ENCODE assay signal across 8 mouse cellular contexts in the genomic region with DNA sequence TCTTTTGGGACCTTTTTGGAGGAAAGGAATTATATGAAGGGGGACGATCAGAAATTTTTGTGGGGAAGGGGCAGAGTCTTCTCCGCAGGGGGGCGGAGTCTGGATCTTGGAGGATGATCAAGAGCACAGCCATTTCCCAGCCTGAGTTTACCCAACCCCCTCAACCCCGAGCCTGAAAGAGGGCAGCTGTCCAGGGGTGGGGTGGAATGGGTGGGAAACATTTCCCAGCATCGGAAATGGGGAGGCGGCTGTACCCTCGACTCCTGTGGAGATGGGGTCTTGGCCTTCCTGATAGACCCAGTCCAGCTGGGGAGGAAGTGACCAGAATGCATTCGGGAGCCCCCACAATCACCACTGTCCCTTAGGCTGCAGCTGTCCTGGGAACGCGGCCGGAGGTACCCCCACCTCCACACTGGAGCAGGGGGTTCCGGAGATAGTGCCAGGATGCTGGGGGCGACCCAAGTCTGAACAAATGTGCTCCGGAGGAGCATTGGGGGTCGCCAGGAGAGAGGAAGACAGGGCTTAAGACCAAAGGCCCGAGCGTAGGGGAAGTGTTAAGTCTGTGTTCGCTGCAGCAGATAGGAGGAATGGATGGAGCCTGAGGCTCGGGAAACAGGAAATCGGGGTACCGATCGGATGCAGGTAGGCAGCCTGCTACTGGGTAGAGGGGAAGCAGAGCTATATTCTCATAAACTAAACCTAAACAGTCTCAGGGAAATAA. TPM values are rescaled to one million over a fixed set of nuclear protein-coding genes. Genes with fewer than 3 reads are reported as not detected.
DNase-seq lines count a peak whose midpoint lies in the region; ATAC-seq lines count a peak whose summit lies in the region.

No protein-coding gene starts in this region.

- H3K4me2 ChIP-seq in embryonic facial prominence, embryonic 13.5 days, result peak overlapping the region; percentile 98
- peak overlapping the region; percentile 97 for H3K4me2 ChIP-seq in heart, embryonic 14.5 days (ENCODE audit: low read length)

- no peaks in the 10 kb centered on the region for H3K27me3 ChIP-seq in embryonic facial prominence, embryonic 13.5 days
- no peaks in the 10 kb centered on the region for H3K27me3 ChIP-seq in heart, embryonic 14.5 days (ENCODE audit: control insufficient read depth, insufficient read depth, low read length)

- peak overlapping the region; percentile 99 for H3K27ac ChIP-seq in embryonic facial prominence, embryonic 13.5 days
- H3K27ac ChIP-seq in heart, embryonic 14.5 days (replicated peaks in 1 of 2; ENCODE audit: control insufficient read depth in 1 of 2, insufficient read depth in 1 of 2, low read depth in 2 of 2, low read length in 2 of 2), result peak overlapping the region; percentile 82 to 98

- DNase-seq in embryo, embryonic 10 days (ENCODE audit: low spot score), result peak; percentile 76
- DNase-seq in embryo, embryonic 9.5 days (ENCODE audit: extremely low spot score), result no peak
- peak; percentile 73 for DNase-seq in NIH3T3 (ENCODE audit: low read depth)
- DNase-seq in kidney, postnatal 10 days, result peak; percentile 90
- peak; percentile 79 for DNase-seq in mesoderm, embryonic 11.5 days (ENCODE audit: low read depth, low spot score)
- peak; percentile 87 for DNase-seq in testis, postnatal 10 days (ENCODE audit: low spot score)

- H3K4me3 ChIP-seq in embryonic facial prominence, embryonic 13.5 days, result peak overlapping the region; percentile 93
- H3K4me3 ChIP-seq in heart, embryonic 14.5 days (ENCODE audit: control insufficient read depth in 1 of 2, insufficient read depth in 1 of 2, low read depth in 1 of 2, low read length in 2 of 2), result peak overlapping the region; percentile 43 to 100

- no peaks in the 10 kb centered on the region; the same call in 1 of the 2 replicates for H3K36me3 ChIP-seq in embryonic facial prominence, embryonic 13.5 days
- H3K36me3 ChIP-seq in heart, embryonic 14.5 days (ENCODE audit: control insufficient read depth, insufficient read depth, low read length), result peaks cover 3% of the 10 kb centered on the region; the same call in 1 of the 2 replicates

- H3K9ac ChIP-seq in embryonic facial prominence, embryonic 13.5 days, result peak overlapping the region; percentile 98
- peak overlapping the region; percentile 99 for H3K9ac ChIP-seq in heart, embryonic 14.5 days (ENCODE audit: low read length)

- 0 out of 2 replicates have a peak, but pooled peaks have one; percentile 6 for ATAC-seq in embryonic facial prominence, embryonic 13.5 days (ENCODE audit: insufficient number of reproducible peaks, insufficient read depth, low FRiP score, low TSS enrichment, low read depth)
- ATAC-seq in heart, embryonic 14.5 days (ENCODE audit: insufficient number of reproducible peaks, insufficient read depth, low FRiP score, low read depth), result peak; percentile 19; the same call in 1 of the 2 replicates

- H3K9me3 ChIP-seq in embryonic facial prominence, embryonic 13.5 days, result no peaks in the 10 kb centered on the region
- H3K9me3 ChIP-seq in heart, embryonic 14.5 days (ENCODE audit: control insufficient read depth, low read length), result no peaks in the 10 kb centered on the region

- peaks cover 37% of the 10 kb centered on the region for H3K4me1 ChIP-seq in embryonic facial prominence, embryonic 13.5 days
- H3K4me1 ChIP-seq in heart, embryonic 14.5 days (ENCODE audit: control insufficient read depth in 2 of 2, insufficient read depth in 2 of 2, low read length in 2 of 2), result peaks cover 17 to 28% of the 10 kb centered on the region in 2 experiments

- 2% methylated on average over 22 of the region's 22 CpGs for WGBS in embryonic facial prominence, embryonic 13.5 days
- 4% methylated on average over 22 of the region's 22 CpGs for WGBS in heart, embryonic 14.5 days

RNA-seq across cellular contexts. Expression of a gene that starts 0.7 kb away (rescaled TPM):
- polyA plus RNA-seq in embryonic facial prominence, embryonic 13.5 days (2015; fragmentation: Nextera tagmentation; extraction: Ambion mirVana), result 22.2 and 25.3 TPM in 2 replicates
- 14.4 and 17.4 TPM in 2 replicates for polyA plus RNA-seq in heart, embryonic 14.5 days (2014; fragmentation: Nextera tagmentation; extraction: Ambion mirVana)

RNA-seq across cellular contexts. Expression of a gene that starts 13.6 kb away (rescaled TPM):
- polyA plus RNA-seq in embryonic facial prominence, embryonic 13.5 days (2015; fragmentation: Nextera tagmentation; extraction: Ambion mirVana), result 11.4 and 14.4 TPM in 2 replicates
- 10.0 and 12.2 TPM in 2 replicates for polyA plus RNA-seq in heart, embryonic 14.5 days (2014; fragmentation: Nextera tagmentation; extraction: Ambion mirVana)

RNA-seq across cellular contexts. Expression of a gene that starts 16.3 kb away (rescaled TPM):
- 46.2 and 47.4 TPM in 2 replicates for polyA plus RNA-seq in embryonic facial prominence, embryonic 13.5 days (2015; fragmentation: Nextera tagmentation; extraction: Ambion mirVana)
- 25.4 and 28.4 TPM in 2 replicates for polyA plus RNA-seq in heart, embryonic 14.5 days (2014; fragmentation: Nextera tagmentation; extraction: Ambion mirVana)

RNA-seq across cellular contexts. Expression of a gene that starts 30.0 kb away (rescaled TPM):
- 2.9 and 3.4 TPM in 2 replicates for polyA plus RNA-seq in embryonic facial prominence, embryonic 13.5 days (2015; fragmentation: Nextera tagmentation; extraction: Ambion mirVana)
- 2.3 and 2.4 TPM in 2 replicates for polyA plus RNA-seq in heart, embryonic 14.5 days (2014; fragmentation: Nextera tagmentation; extraction: Ambion mirVana)

RNA-seq across cellular contexts. Expression of a gene that starts 30.8 kb away (rescaled TPM):
- 8.7 and 9.9 TPM in 2 replicates for polyA plus RNA-seq in embryonic facial prominence, embryonic 13.5 days (2015; fragmentation: Nextera tagmentation; extraction: Ambion mirVana)
- 4.8 and 5.7 TPM in 2 replicates for polyA plus RNA-seq in heart, embryonic 14.5 days (2014; fragmentation: Nextera tagmentation; extraction: Ambion mirVana)
